Mouse (Mus musculus): ENCODE data around the gene Aqp6. TPM values are rescaled to one million over a fixed set of nuclear protein-coding genes. Genes with fewer than 3 reads are reported as not detected.

Aqp6 gene
- polyA plus RNA-seq, 1 experiment = not detected

DNA sequence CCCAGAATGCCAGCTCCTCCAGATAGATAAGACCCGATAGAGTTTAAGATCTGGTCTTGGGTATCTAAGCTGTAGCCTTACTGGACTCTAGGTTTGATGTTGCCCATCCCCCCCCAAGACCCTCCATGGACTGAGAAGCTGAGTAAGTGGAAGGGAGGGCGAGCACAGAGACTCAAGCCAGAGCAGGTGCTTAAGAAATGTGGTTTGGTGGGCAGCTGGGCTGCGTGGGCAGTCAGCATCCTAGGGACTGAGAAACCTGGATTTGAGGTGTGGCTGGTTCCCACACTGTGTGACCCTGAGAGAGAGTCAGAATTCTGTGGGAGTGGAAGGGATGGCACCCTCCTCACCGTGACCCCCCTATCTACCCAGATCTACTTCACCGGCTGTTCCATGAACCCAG is 8.3 kb upstream of the Aqp6 start:
- Histone ChIP-seq H3K4me1 (ENCODE audit: control insufficient read depth, insufficient read depth, low read length) (no peaks in the 10 kb centered on the region), H3K4me3 (replicated peaks; ENCODE audit: control insufficient read depth, low read depth, low read length) (no peak overlapping the region), H3K27ac (ENCODE audit: control insufficient read depth, insufficient read depth, low read depth, low read length, poor library complexity) (no peak overlapping the region)
- WGBS = 60% methylated on average over 5 of the region's 5 CpGs
- TF ChIP-seq CTCF (IDR thresholded peaks at IDR 0.05; ENCODE audit: control insufficient read depth, insufficient read depth, low read length) = no peak
- no peak for TF ChIP-seq POLR2A (IDR thresholded peaks at IDR 0.05; ENCODE audit: borderline replicate concordance, control insufficient read depth, low read depth, low read length)

DNA sequence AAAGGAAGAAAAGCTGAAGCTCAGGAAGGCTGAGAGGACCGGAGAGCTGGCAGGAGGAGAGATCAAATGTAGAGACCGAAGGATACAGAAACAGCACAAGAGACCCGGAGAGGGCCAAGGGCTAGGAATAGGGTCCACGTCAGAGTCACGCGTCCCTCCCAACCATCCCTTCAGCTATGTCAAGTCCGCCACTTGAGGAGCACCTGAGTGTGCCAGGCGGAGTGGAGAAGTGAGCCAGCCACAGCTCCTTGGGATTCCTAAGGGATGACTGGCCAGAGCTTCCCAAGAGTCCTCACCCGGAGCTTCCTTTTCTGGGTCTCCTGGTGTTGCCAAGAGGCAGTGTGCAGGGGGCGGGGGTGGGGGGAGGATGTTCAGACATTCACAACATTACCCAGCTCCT is 6.2 kb upstream of the Aqp6 start:
- 74% methylated on average over 10 of the region's 10 CpGs for WGBS
- Histone ChIP-seq H3K4me1 (ENCODE audit: control insufficient read depth, insufficient read depth, low read length) (no peaks in the 10 kb centered on the region), H3K4me3 (replicated peaks; ENCODE audit: control insufficient read depth, low read depth, low read length) (no peak overlapping the region), H3K27ac (ENCODE audit: control insufficient read depth, insufficient read depth, low read depth, low read length, poor library complexity) (no peak overlapping the region)
- TF ChIP-seq POLR2A (IDR thresholded peaks at IDR 0.05; ENCODE audit: borderline replicate concordance, control insufficient read depth, low read depth, low read length) (no peak), CTCF (IDR thresholded peaks at IDR 0.05; ENCODE audit: control insufficient read depth, insufficient read depth, low read length) (no peak)

DNA sequence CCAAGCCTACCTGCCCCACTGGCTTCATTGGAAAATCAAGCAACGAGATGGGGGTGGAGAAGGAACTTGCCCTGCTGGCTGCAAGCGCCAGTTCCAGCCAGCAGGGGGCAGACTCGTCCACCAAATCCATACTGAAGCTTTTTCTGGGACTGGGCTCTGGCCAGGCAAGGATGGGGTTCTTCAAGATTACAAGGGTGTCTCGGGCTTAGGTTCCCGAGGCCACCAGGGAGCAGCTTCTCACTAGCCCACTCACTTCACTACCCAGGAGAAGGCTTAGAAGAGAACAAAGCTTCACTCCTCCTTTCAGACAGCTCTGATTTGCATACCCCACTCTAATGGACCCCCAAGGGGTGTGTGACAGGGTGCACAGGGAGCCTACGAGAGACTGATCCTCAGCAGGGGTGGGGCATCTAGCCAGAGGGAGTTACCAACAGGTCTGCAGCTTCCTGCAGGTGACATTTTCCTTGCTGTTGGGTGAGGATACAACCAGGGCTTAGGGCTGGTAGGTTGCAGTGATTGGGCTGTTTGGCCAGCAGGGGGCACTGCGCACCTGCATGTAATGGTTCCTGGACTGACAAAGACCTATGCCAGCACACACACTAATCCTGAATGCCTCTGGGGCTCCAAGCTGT is 5.0 kb upstream of the Aqp6 start:
- WGBS = 2% methylated on average over 7 of the region's 7 CpGs

DNA sequence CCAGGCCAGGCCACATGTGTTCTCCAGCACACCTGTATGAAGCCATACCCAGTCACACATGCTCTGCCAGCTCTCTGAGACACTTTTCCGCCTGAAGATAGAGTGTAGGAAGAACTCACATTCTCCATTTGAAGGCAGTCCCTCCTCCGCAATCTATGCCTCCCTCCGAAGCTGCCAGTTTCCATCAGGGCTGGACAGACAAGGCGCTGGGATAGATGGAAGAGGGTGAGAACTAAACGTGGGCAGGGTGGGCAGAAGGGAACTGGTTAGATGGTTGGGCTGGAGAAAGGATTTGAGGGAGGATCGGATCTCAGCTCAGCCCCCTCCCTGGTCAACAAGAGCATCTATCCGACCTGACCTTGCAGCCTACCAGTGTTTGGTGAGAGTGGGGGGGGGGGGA is 4.4 kb upstream of the Aqp6 start:
- TF ChIP-seq POLR2A (IDR thresholded peaks at IDR 0.05; ENCODE audit: borderline replicate concordance, control insufficient read depth, low read depth, low read length) (no peak), CTCF (IDR thresholded peaks at IDR 0.05; ENCODE audit: control insufficient read depth, insufficient read depth, low read length) (no peak)
- WGBS = 56% methylated on average over 7 of the region's 7 CpGs
- H3K4me1 ChIP-seq (ENCODE audit: control insufficient read depth, insufficient read depth, low read length) = no peaks in the 10 kb centered on the region
- H3K4me3 ChIP-seq (replicated peaks; ENCODE audit: control insufficient read depth, low read depth, low read length) = no peak overlapping the region
- H3K27ac ChIP-seq (ENCODE audit: control insufficient read depth, insufficient read depth, low read depth, low read length, poor library complexity) = no peak overlapping the region

More for the DNA sequence above, 5.0 kb upstream of the Aqp6 start:
- Histone ChIP-seq H3K27ac (ENCODE audit: control insufficient read depth, insufficient read depth, low read depth, low read length, poor library complexity) (no peak overlapping the region), H3K4me3 (replicated peaks; ENCODE audit: control insufficient read depth, low read depth, low read length) (no peak overlapping the region), H3K4me1 (ENCODE audit: control insufficient read depth, insufficient read depth, low read length) (no peaks in the 10 kb centered on the region)
- peak; percentile 96 for TF ChIP-seq CTCF (IDR thresholded peaks at IDR 0.05; ENCODE audit: control insufficient read depth, insufficient read depth, low read length)
- no peak for TF ChIP-seq POLR2A (IDR thresholded peaks at IDR 0.05; ENCODE audit: borderline replicate concordance, control insufficient read depth, low read depth, low read length)

DNA sequence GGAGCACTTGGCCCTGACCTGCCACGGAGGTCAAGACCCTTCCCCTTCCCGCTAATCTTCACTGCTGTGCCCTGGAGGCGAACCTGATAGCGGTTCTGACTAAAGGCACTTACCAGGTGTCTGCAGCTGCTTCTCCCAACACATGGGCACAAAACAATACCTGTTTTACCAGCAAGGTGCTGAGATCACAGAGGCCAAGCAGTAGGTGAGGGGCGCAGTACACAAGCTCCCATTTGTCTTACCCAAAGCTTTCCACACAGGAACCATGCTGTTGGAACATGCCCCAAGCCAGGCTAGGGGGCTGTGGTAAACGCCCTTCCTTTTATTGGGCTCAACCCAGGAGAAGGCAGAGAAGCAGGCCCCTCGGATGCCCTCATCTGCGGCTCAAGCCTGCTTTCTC is 3.6 kb upstream of the Aqp6 start:
- no peaks in the 10 kb centered on the region for H3K4me1 ChIP-seq (ENCODE audit: control insufficient read depth, insufficient read depth, low read length)
- TF ChIP-seq POLR2A (IDR thresholded peaks at IDR 0.05; ENCODE audit: borderline replicate concordance, control insufficient read depth, low read depth, low read length) = no peak
- TF ChIP-seq CTCF (IDR thresholded peaks at IDR 0.05; ENCODE audit: control insufficient read depth, insufficient read depth, low read length) = no peak
- no peak overlapping the region for H3K27ac ChIP-seq (ENCODE audit: control insufficient read depth, insufficient read depth, low read depth, low read length, poor library complexity)
- H3K4me3 ChIP-seq (replicated peaks; ENCODE audit: control insufficient read depth, low read depth, low read length) = no peak overlapping the region
- 56% methylated on average over 8 of the region's 8 CpGs for WGBS

DNA sequence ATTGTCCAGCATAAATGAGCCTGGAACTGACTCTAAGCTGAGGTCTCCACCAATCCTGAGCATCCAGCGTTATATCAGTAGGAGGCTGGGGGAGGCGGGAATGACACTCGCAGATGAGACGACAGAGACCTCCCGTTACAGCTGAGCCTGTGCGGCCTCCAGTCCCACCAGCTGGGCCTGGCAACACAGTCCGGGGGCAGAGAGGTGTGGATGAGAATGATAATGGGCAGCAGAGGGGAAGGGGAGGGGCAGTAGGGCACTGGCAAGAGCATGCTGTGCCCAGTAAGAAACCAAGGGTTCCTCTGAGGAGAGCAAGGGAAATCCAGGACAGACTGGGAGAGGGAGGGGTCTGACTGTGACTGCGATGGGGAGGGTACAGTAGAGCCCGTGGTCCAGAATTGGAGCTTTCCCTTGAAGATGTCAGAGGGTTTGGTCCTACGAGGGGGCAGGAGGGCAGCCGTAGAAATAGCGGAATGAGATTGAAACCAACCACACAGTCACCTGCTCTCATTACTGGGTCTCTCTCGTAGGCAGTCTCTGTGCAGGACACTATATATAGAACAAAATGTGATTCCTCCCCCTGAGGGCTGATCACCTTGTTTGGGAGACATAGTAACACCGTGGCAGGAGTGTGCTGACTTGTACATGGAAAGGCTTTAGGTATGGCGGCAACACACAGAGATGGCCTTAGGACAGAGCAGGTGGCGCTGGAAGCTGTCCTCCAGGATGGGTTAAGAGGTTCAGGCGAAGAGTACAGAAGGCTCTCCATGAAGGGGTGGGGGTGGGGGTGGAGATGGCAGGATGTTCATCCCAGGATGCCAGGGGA is 1.7 kb upstream of the Aqp6 start:
- Histone ChIP-seq H3K4me3 (replicated peaks; ENCODE audit: control insufficient read depth, low read depth, low read length) (no peak overlapping the region), H3K27ac (ENCODE audit: control insufficient read depth, insufficient read depth, low read depth, low read length, poor library complexity) (no peak overlapping the region), H3K4me1 (ENCODE audit: control insufficient read depth, insufficient read depth, low read length) (no peaks in the 10 kb centered on the region)
- TF ChIP-seq POLR2A (IDR thresholded peaks at IDR 0.05; ENCODE audit: borderline replicate concordance, control insufficient read depth, low read depth, low read length) (no peak), CTCF (IDR thresholded peaks at IDR 0.05; ENCODE audit: control insufficient read depth, insufficient read depth, low read length) (no peak)
- 69% methylated on average over 17 of the region's 17 CpGs for WGBS

DNA sequence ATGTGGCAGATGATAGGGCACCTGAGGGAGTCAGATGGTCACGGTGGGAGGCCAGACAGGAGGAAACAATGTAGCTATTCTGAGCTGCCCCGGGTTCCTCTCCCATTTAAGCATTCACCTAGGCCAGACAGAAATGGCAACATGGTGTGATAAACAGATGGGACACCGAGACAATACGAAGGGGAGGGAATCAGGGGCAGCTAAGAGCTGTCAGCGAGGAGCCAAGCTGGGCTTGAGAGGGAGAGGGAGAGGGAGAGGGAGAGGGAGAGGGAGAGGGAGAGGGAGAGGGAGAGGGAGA is 572 bp downstream of the Aqp6 start:
- Histone ChIP-seq H3K4me3 (replicated peaks; ENCODE audit: control insufficient read depth, low read depth, low read length) (no peak overlapping the region), H3K4me1 (ENCODE audit: control insufficient read depth, insufficient read depth, low read length) (no peaks in the 10 kb centered on the region), H3K27ac (ENCODE audit: control insufficient read depth, insufficient read depth, low read depth, low read length, poor library complexity) (no peak overlapping the region)
- 72% methylated on average over 5 of the region's 5 CpGs for WGBS
- TF ChIP-seq CTCF (IDR thresholded peaks at IDR 0.05; ENCODE audit: control insufficient read depth, insufficient read depth, low read length) (no peak), POLR2A (IDR thresholded peaks at IDR 0.05; ENCODE audit: borderline replicate concordance, control insufficient read depth, low read depth, low read length) (no peak)

DNA sequence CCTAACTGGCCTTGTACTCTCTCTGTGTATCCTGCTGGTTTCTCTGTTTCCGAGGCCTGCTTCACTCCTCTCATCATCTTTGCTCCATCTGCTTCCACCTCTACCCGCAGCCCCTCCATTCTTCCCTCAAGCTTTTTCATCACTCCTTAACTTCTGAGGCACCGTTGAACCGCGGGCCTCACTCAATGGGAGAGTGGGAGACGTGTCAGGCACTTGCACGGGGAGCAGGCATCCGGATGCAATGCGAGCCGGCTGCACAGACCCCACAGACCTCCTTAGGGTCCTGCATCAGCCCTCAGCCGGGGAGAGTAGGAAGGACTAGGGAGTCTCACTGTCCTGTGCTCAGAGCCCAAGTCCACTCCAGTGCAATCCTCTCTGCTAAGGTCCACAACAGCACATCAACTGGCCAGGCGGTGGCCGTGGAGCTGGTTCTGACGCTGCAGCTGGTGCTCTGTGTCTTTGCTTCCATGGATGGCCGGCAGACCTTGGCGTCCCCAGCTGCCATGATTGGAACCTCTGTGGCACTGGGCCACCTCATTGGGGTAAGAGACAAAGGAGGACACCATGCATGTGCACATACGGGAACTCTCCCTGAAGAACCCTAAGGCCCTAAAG is 1.1 kb downstream of the Aqp6 start:
- TF ChIP-seq POLR2A (IDR thresholded peaks at IDR 0.05; ENCODE audit: borderline replicate concordance, control insufficient read depth, low read depth, low read length) = no peak
- TF ChIP-seq CTCF (IDR thresholded peaks at IDR 0.05; ENCODE audit: control insufficient read depth, insufficient read depth, low read length) = no peak

More for the DNA sequence above, 1.1 kb downstream of the Aqp6 start:
- Histone ChIP-seq H3K4me3 (replicated peaks; ENCODE audit: control insufficient read depth, low read depth, low read length) (no peak overlapping the region), H3K4me1 (ENCODE audit: control insufficient read depth, insufficient read depth, low read length) (no peaks in the 10 kb centered on the region), H3K27ac (ENCODE audit: control insufficient read depth, insufficient read depth, low read depth, low read length, poor library complexity) (no peak overlapping the region)
- 80% methylated on average over 17 of the region's 17 CpGs for WGBS
